Mouse (Mus musculus) hindbrain, embryonic 15.5 days (tissue): ENCODE measurements around the gene Wdr92. TPM values are rescaled to one million over a fixed set of nuclear protein-coding genes. Genes with fewer than 3 reads are reported as not detected.
"Not testable (repeated sequence)": the region's sequence is repeated elsewhere in the genome, so short reads cannot be mapped to it uniquely, and the experiment has no call there.

Source experiments
- ATAC-seq: fragments of 200-750 bp; cut with Nextera tagmentation; 2 replicates; pipeline ENCODE4 v1.8.0; 2017; ENCODE audit warnings: low read depth, moderate number of reproducible peaks, moderate TSS enrichment; ENCODE audit not compliant: low FRiP score
- H3K27ac ChIP-seq: fragments of 300-500 bp; sonication (generic); replicated peaks from 2 replicates; pipeline ENCODE4 v1.5.1; 2015; ENCODE audit warnings: mild to moderate bottlenecking, inconsistent platforms
- H3K27me3 ChIP-seq: fragments of 300-500 bp; sonication (generic); 2 replicates; pipeline ENCODE4 v1.6.1; 2015; ENCODE audit warnings: control low read depth, inconsistent platforms
- H3K36me3 ChIP-seq: fragments of 300-500 bp; sonication (generic); 2 replicates; pipeline ENCODE4 v1.6.1; 2015; ENCODE audit warnings: control low read depth, inconsistent platforms
- H3K4me1 ChIP-seq: fragments of 300-500 bp; sonication (generic); replicated peaks from 2 replicates; pipeline ENCODE4 v1.6.1; 2015; ENCODE audit warnings: control low read depth, inconsistent platforms
- H3K4me2 ChIP-seq: fragments of 300-500 bp; sonication (generic); 2 replicates; pipeline ENCODE4 v1.6.1; 2015; ENCODE audit warnings: moderate library complexity, mild to moderate bottlenecking, inconsistent platforms
- H3K4me3 ChIP-seq: fragments of 300-500 bp; sonication (generic); 2 replicates; pipeline ENCODE4 v1.5.1; 2015; ENCODE audit warnings: mild to moderate bottlenecking, inconsistent platforms
- H3K9ac ChIP-seq: fragments of 300-500 bp; sonication (generic); 2 replicates; pipeline ENCODE4 v1.6.1; 2015; ENCODE audit warnings: inconsistent platforms
- H3K9me3 ChIP-seq: fragments of 300-500 bp; sonication (generic); 2 replicates; pipeline ENCODE4 v1.6.1; 2016; ENCODE audit warnings: control low read depth, inconsistent platforms
- WGBS: fragments of 180-500 bp; shearing (Covaris S2); methylation state at CpG from one replicate; pipeline ENCODE4 v1.1.7; 2015; 5-methylcytosine and 5-hydroxymethylcytosine counted together
- polyA plus RNA-seq: library from polyadenylated mRNA; unstranded; fragments of >200 nt; fragmentation: Nextera tagmentation; extraction: Ambion mirVana; gene quantifications from 2 replicates; pipeline ENCODE4 v1.2.1, GENCODE M21; 2015

Gene Wdr92
- polyA plus RNA-seq, 1 experiment from 2014 or later = 19.3 TPM

GRCm38 (mm10) chr11:17212903-17213509, 31.1 kb downstream of the Wdr92 start:
- peak overlapping the region; percentile 97 for H3K4me3 ChIP-seq
- no peak overlapping the region for H3K9ac ChIP-seq
- 84% methylated on average over 5 of the region's 5 CpGs for WGBS

GRCm38 (mm10) chr11:17215475-17215874, 33.6 kb downstream of the Wdr92 start:
- Histone ChIP-seq H3K4me2 (no peak overlapping the region), H3K9ac (no peak overlapping the region), H3K27ac (no peak overlapping the region), H3K9me3 (no peaks in the 10 kb centered on the region), H3K4me1 (peaks cover 18% of the 10 kb centered on the region), H3K36me3 (no peaks in the 10 kb centered on the region), H3K4me3 (no peak overlapping the region), H3K27me3 (no peaks in the 10 kb centered on the region)
- no peak for ATAC-seq
- 92% methylated on average over 3 of the region's 3 CpGs for WGBS

More at GRCm38 (mm10) chr11:17212903-17213509, 31.1 kb downstream of the Wdr92 start:
- Histone ChIP-seq H3K36me3 (peaks cover 15% of the 10 kb centered on the region), H3K27ac (no peak overlapping the region), H3K4me2 (peak overlapping the region; percentile 79), H3K4me1 (peaks cover 24% of the 10 kb centered on the region), H3K9me3 (no peaks in the 10 kb centered on the region), H3K27me3 (no peaks in the 10 kb centered on the region)
- no peak for ATAC-seq

- Histone ChIP-seq H3K4me1 (no peaks in the 10 kb centered on the region), H3K36me3 (peaks cover 17% of the 10 kb centered on the region; the same call in 1 of the 2 replicates), H3K4me2 (no peak overlapping the region), H3K4me3 (no peak overlapping the region), H3K9ac (no peak overlapping the region), H3K27me3 (no peaks in the 10 kb centered on the region), H3K27ac (no peak overlapping the region), H3K9me3 (no peaks in the 10 kb centered on the region)
- no peak for ATAC-seq
- WGBS = 94% methylated on average over 8 of the region's 8 CpGs
These were observed 39.2 kb downstream of the Wdr92 start for GRCm38 (mm10) chr11:17221126-17221525.

- no peaks in the 10 kb centered on the region for H3K4me1 ChIP-seq
- H3K4me3 ChIP-seq = no peak overlapping the region
- no peaks in the 10 kb centered on the region for H3K9me3 ChIP-seq
- no peaks in the 10 kb centered on the region for H3K27me3 ChIP-seq
- no peak overlapping the region for H3K9ac ChIP-seq
- no peak for ATAC-seq
- H3K36me3 ChIP-seq = peaks cover 22% of the 10 kb centered on the region
- no peak overlapping the region for H3K4me2 ChIP-seq
- no peak overlapping the region for H3K27ac ChIP-seq
- 80% methylated on average over 5 of the region's 5 CpGs for WGBS
These were observed 50.9 kb downstream of the Wdr92 start for GRCm38 (mm10) chr11:17232792-17233191.

- ATAC-seq = no peak
- no peak overlapping the region for H3K9ac ChIP-seq
- H3K27ac ChIP-seq = no peak overlapping the region
- no peak overlapping the region for H3K4me3 ChIP-seq
- no peak overlapping the region for H3K4me2 ChIP-seq
- 86% methylated on average over 5 of the region's 5 CpGs for WGBS
- peaks cover 11% of the 10 kb centered on the region for H3K36me3 ChIP-seq
- no peaks in the 10 kb centered on the region for H3K9me3 ChIP-seq
- no peaks in the 10 kb centered on the region for H3K4me1 ChIP-seq
- no peaks in the 10 kb centered on the region for H3K27me3 ChIP-seq
These were observed 54.6 kb downstream of the Wdr92 start for GRCm38 (mm10) chr11:17236449-17237037.

- WGBS = 93% methylated on average over 5 of the region's 5 CpGs
These were observed 56.7 kb downstream of the Wdr92 start for GRCm38 (mm10) chr11:17238598-17238997.

GRCm38 (mm10) chr11:17248715-17249114, 66.8 kb downstream of the Wdr92 start:
- no peak overlapping the region for H3K4me3 ChIP-seq
- H3K27me3 ChIP-seq = no peaks in the 10 kb centered on the region
- H3K9ac ChIP-seq = no peak overlapping the region
- H3K36me3 ChIP-seq = no peaks in the 10 kb centered on the region
- no peak overlapping the region for H3K4me2 ChIP-seq
- H3K4me1 ChIP-seq = no peaks in the 10 kb centered on the region
- H3K9me3 ChIP-seq = no peaks in the 10 kb centered on the region
- H3K27ac ChIP-seq = no peak overlapping the region
- no peak for ATAC-seq

More at GRCm38 (mm10) chr11:17238598-17238997, 56.7 kb downstream of the Wdr92 start:
- H3K27me3 ChIP-seq, H3K9ac ChIP-seq, H3K4me3 ChIP-seq, H3K36me3 ChIP-seq, H3K4me2 ChIP-seq, H3K27ac ChIP-seq, H3K9me3 ChIP-seq, H3K4me1 ChIP-seq, ATAC-seq: not testable (repeated sequence)

GRCm38 (mm10) chr11:17256813-17257365, 75.0 kb downstream of the Wdr92 start:
- peak overlapping the region; percentile 89 for H3K27ac ChIP-seq
- 66% methylated on average over 8 of the region's 8 CpGs for WGBS
- no peaks in the 10 kb centered on the region for H3K27me3 ChIP-seq
- H3K4me2 ChIP-seq = peak overlapping the region; percentile 86
- no peaks in the 10 kb centered on the region for H3K36me3 ChIP-seq
- peak overlapping the region; percentile 64 for H3K9ac ChIP-seq
- peak; percentile 77 for ATAC-seq
- no peaks in the 10 kb centered on the region for H3K9me3 ChIP-seq
- peaks cover 19% of the 10 kb centered on the region for H3K4me1 ChIP-seq
- H3K4me3 ChIP-seq = peak overlapping the region; percentile 63

- WGBS = under 1% methylated on average over 33 of the region's 33 CpGs
- H3K4me3 ChIP-seq = peak within 1 kb of the TSS; percentile 63
- peak; percentile 94 for ATAC-seq
These were observed 75.5 kb downstream of the Wdr92 start, which contains the start of gene C1d for GRCm38 (mm10) chr11:17257443-17257842. Gene C1d (plus strand): TSS chr11:17257579.

GRCm38 (mm10) chr11:17257861-17258260, 76.0 kb downstream of the Wdr92 start:
- Histone ChIP-seq H3K4me1 (peaks cover 19% of the 10 kb centered on the region), H3K36me3 (no peaks in the 10 kb centered on the region), H3K9ac (peak overlapping the region; percentile 64), H3K27ac (peak overlapping the region; percentile 89), H3K9me3 (no peaks in the 10 kb centered on the region), H3K27me3 (no peaks in the 10 kb centered on the region), H3K4me3 (peak overlapping the region; percentile 63), H3K4me2 (peak overlapping the region; percentile 86)
- ATAC-seq = 0 out of 2 replicates have a peak, but pooled peaks have one; percentile 20
- WGBS = under 1% methylated on average over 17 of the region's 17 CpGs

More at GRCm38 (mm10) chr11:17257443-17257842, 75.5 kb downstream of the Wdr92 start, which contains the start of gene C1d:
- no peaks in the 10 kb centered on the region for H3K9me3 ChIP-seq
- H3K36me3 ChIP-seq = no peaks in the 10 kb centered on the region
- H3K27me3 ChIP-seq = no peaks in the 10 kb centered on the region
- H3K27ac ChIP-seq = peak within 1 kb of the TSS; percentile 89
- H3K4me2 ChIP-seq = peak within 1 kb of the TSS; percentile 86
- H3K9ac ChIP-seq = peak within 1 kb of the TSS; percentile 64
- H3K4me1 ChIP-seq = peaks cover 19% of the 10 kb centered on the region

- no peak overlapping the region for H3K4me2 ChIP-seq
- no peaks in the 10 kb centered on the region for H3K27me3 ChIP-seq
- no peaks in the 10 kb centered on the region for H3K9me3 ChIP-seq
- no peak overlapping the region for H3K4me3 ChIP-seq
- no peak overlapping the region for H3K9ac ChIP-seq
- no peak overlapping the region for H3K27ac ChIP-seq
- H3K36me3 ChIP-seq = peaks cover 17% of the 10 kb centered on the region
- ATAC-seq = no peak
- no peaks in the 10 kb centered on the region for H3K4me1 ChIP-seq
- 95% methylated on average over 4 of the region's 4 CpGs for whole genome bisulfite sequencing
These were observed 85.3 kb downstream of the Wdr92 start for GRCm38 (mm10) chr11:17267176-17267575.

- ATAC-seq = no peak
- H3K4me3 ChIP-seq = no peak overlapping the region
- no peaks in the 10 kb centered on the region for H3K4me1 ChIP-seq
- no peak overlapping the region for H3K4me2 ChIP-seq
- no peaks in the 10 kb centered on the region for H3K27me3 ChIP-seq
- peaks cover 16% of the 10 kb centered on the region for H3K36me3 ChIP-seq
- no peak overlapping the region for H3K27ac ChIP-seq
- no peak overlapping the region for H3K9ac ChIP-seq
- 88% methylated on average over 1 of the region's 1 CpGs for WGBS
- H3K9me3 ChIP-seq = no peaks in the 10 kb centered on the region
These were observed 86.9 kb downstream of the Wdr92 start for GRCm38 (mm10) chr11:17268801-17269200.
